Mouse (Mus musculus) liver, postnatal 0 days (tissue): ENCODE results near the gene Ggps1.

ENCODE experiments used
- CTCF ChIP-seq: sonication (generic); IDR thresholded peaks from 2 replicates; pipeline ENCODE4 v1.5.1; 2016; ENCODE audit warnings: antibody characterized with exemption, low read depth
- EP300 ChIP-seq: IDR thresholded peaks from 2 replicates; pipeline ENCODE4 v1.6.1; 2016; ENCODE audit warnings: antibody characterized with exemption, low read depth, mild to moderate bottlenecking

DNA sequence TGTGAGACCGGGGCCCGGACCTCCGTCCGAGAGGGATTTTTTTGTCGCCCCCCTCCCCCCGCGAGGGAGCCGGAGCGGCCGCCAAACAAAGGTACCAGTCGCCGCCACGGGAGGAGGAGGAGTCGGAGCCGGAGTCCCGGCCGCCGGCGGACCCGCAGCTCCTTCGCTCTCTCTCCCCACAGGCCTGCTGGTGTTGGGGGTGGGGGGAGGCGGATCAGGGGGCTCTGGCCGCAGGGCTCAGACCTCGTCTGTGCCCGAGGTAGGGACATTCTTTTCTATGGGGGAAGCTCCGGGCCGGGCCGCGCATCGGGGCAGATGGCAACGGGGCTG is 619 bp upstream of the Ggps1 start:
- TF ChIP-seq EP300 (no peak), CTCF (no peak)
